Mouse (Mus musculus) hindbrain, embryonic 13.5 days (tissue): ENCODE measurements at regions not wholly inside any gene's neighbourhood (a gene's known extent, or its start where the extent isn't known, plus 50 kb on each side); places are given as distances from the start of the nearest gene placed in this dataset.
"Not testable (repeated sequence)": the region's sequence is repeated elsewhere in the genome, so short reads cannot be mapped to it uniquely, and the experiment has no call there.

Experiments
- ATAC-seq: fragments of 200-750 bp; cut with Nextera tagmentation; 2 replicates; pipeline ENCODE4 v1.8.0; 2017; ENCODE audit warnings: moderate TSS enrichment; ENCODE audit not compliant: low FRiP score
- H3K27ac ChIP-seq: fragments of 300-500 bp; sonication (generic); 2 replicates; pipeline ENCODE4 v1.5.1; 2015; ENCODE audit warnings: inconsistent platforms, mild to moderate bottlenecking, moderate library complexity
- H3K27me3 ChIP-seq: fragments of 300-500 bp; sonication (generic); 2 replicates; pipeline ENCODE4 v1.6.1; 2015; ENCODE audit warnings: mild to moderate bottlenecking, inconsistent platforms
- H3K36me3 ChIP-seq: fragments of 300-500 bp; sonication (generic); 2 replicates; pipeline ENCODE4 v1.6.1; 2015; ENCODE audit warnings: mild to moderate bottlenecking, inconsistent platforms
- H3K4me1 ChIP-seq: fragments of 300-500 bp; sonication (generic); replicated peaks from 2 replicates; pipeline ENCODE4 v1.6.1; 2015; ENCODE audit warnings: inconsistent platforms
- H3K4me2 ChIP-seq: fragments of 300-500 bp; sonication (generic); 2 replicates; pipeline ENCODE4 v1.6.1; 2015; ENCODE audit warnings: inconsistent platforms, mild to moderate bottlenecking, moderate library complexity
- H3K4me3 ChIP-seq: fragments of 300-500 bp; sonication (generic); 2 replicates; pipeline ENCODE4 v1.5.1; 2015; ENCODE audit warnings: mild to moderate bottlenecking, inconsistent platforms
- H3K9ac ChIP-seq: fragments of 300-500 bp; sonication (generic); 2 replicates; pipeline ENCODE4 v1.6.1; 2015; ENCODE audit warnings: mild to moderate bottlenecking, inconsistent platforms
- H3K9me3 ChIP-seq: fragments of 300-500 bp; sonication (generic); 2 replicates; pipeline ENCODE4 v1.6.1; 2016; ENCODE audit warnings: inconsistent platforms
- WGBS: fragments of 180-500 bp; shearing (Covaris S2); methylation state at CpG from one replicate; pipeline ENCODE4 v1.1.7; 2015; 5-methylcytosine and 5-hydroxymethylcytosine counted together

DNA sequence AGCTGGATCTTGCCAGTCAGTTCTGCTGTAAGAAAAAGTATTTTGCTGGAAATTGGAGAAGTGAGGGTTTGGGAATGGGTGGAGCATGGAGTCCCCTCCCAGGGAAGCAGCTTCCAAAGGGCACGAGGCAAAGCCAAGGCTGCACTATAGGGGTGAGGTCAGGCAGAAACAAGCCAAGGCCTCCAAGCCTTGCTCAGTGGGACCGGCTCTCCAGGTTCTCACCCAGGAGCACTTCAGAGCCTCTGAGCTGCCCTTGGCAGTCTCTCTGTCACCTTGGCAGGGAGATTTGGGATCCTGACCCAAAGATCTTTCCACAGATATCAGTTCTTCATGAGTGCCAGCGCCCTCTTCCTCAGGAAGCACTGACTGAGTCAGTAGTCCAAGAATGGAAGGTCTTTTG, 116.5 kb downstream of the Bdh1 start:
- Histone ChIP-seq H3K4me1 (peaks cover 5% of the 10 kb centered on the region; the same call in 1 of the 2 replicates), H3K36me3 (no peaks in the 10 kb centered on the region), H3K4me3 (no peak overlapping the region), H3K4me2 (no peak overlapping the region), H3K9ac (no peak overlapping the region), H3K27ac (no peak overlapping the region), H3K9me3 (no peaks in the 10 kb centered on the region), H3K27me3 (peaks cover 19% of the 10 kb centered on the region)
- no peak for ATAC-seq
- 72% methylated on average over 3 of the region's 3 CpGs for WGBS

DNA sequence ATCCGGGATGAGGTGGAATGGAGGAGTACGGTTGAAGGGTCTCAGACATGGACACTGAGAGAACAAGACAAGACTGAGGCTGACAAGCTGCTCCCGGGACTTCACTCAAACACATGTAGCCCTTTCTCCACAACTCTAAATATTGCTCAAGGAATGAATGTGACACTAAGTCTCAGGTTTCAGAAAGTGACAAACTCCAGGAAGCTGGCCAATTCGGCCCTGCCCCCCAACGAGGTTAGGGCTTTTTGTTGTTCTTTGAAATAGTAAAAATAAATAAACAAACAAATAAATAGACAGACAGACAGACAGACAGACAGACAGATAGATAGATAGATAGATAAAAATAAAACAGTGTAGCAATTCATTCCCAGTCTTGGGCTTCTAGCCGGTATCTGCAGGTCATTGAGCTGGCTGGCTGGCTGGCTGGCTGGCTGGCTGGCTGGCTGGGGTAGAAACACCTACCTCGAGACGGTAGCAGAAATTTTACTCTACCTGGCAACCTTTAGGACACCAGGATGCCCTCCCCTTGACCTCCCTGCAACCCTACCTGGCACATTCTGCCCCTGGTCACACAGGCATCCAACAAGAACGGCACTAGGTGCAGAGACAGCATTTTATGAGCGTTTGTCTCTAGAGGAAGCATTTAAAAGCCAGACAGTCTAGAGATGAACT, 119.6 kb upstream of the Dlg1 start:
- H3K36me3 ChIP-seq = no peaks in the 10 kb centered on the region
- H3K27me3 ChIP-seq = peaks cover 27% of the 10 kb centered on the region
- H3K4me2 ChIP-seq = no peak overlapping the region
- H3K27ac ChIP-seq = no peak overlapping the region
- no peak overlapping the region for H3K9ac ChIP-seq
- no peaks in the 10 kb centered on the region for H3K9me3 ChIP-seq
- peaks cover 33% of the 10 kb centered on the region for H3K4me1 ChIP-seq
- H3K4me3 ChIP-seq = no peak overlapping the region
- ATAC-seq = no peak
- 73% methylated on average over 10 of the region's 10 CpGs for WGBS

DNA sequence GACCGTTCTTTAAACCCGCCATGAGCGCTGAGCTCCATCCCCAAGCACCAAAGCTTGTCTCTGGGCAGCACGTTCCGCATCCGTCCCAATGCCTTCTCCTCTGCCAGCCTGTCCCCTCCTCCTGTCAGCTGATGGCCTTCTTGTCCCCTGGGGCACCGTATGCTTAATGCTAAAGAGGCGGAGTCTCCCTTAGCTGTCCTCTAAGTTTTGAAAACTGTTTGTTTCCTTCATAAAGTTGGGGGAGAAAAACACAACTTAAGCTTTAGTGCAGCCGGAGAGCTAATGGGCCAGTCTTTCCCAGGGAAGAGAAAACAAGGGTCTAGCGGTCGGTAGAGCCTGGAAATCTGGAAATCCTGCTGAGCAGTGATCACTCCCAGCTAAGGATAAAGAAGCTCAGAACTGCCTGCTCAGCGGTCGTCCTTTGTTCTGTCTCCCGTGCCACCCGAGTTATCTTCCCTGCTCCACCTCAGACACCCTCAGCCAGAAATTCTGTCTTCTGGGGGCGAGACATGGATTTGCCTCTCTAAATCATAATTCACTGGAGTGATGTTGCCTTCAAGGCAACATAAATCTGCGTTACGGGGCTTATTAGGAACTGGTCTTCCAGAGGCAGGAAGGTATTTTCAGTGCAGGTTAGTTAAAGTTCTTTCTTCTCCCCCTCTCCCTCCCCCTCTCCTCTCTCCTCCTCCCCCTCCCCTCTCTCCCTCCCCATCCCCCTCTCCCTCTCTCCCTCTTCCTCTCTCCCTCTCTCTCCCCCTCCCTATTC, 117.0 kb upstream of the Dlg1 start:
- Histone ChIP-seq H3K4me2 (peak overlapping the region; percentile 55), H3K4me1 (peaks cover 35% of the 10 kb centered on the region), H3K9me3 (no peaks in the 10 kb centered on the region), H3K4me3 (peak overlapping the region; percentile 24), H3K36me3 (no peaks in the 10 kb centered on the region), H3K27ac (peak overlapping the region; percentile 88), H3K27me3 (peaks cover 26% of the 10 kb centered on the region), H3K9ac (peak overlapping the region; percentile 66)
- 1% methylated on average over 18 of the region's 18 CpGs for WGBS
- ATAC-seq = peak; percentile 21; the same call in 1 of the 2 replicates

DNA sequence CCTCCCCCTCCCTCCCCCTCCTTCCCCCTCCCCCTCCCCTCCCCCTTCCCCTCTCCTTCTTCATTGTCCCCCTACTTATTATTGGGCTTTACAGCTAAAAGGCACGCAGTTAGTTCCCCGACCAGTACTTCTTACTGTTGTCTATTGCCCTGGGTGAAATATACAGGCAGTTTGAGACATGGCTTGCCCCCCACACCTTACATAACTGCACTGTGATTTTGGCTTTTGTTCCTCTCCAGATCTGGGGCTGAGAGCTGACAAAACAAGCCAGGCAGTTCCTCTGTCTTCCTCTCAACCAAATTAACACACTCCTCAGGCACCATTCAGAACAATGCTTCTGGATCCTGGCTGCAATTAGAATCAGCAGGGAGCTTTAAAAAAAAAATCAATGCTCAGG, 116.4 kb upstream of the Dlg1 start:
- WGBS = 0% methylated on average over 2 of the region's 2 CpGs
- Histone ChIP-seq H3K27ac (peak overlapping the region; percentile 73), H3K9me3 (no peaks in the 10 kb centered on the region), H3K4me2 (peak overlapping the region; percentile 26; the same call in 1 of the 2 replicates), H3K4me1 (peaks cover 41% of the 10 kb centered on the region), H3K4me3 (no peak overlapping the region), H3K27me3 (peaks cover 26% of the 10 kb centered on the region), H3K9ac (no peak overlapping the region), H3K36me3 (no peaks in the 10 kb centered on the region)
- ATAC-seq = peak; percentile 36; the same call in 1 of the 2 replicates

DNA sequence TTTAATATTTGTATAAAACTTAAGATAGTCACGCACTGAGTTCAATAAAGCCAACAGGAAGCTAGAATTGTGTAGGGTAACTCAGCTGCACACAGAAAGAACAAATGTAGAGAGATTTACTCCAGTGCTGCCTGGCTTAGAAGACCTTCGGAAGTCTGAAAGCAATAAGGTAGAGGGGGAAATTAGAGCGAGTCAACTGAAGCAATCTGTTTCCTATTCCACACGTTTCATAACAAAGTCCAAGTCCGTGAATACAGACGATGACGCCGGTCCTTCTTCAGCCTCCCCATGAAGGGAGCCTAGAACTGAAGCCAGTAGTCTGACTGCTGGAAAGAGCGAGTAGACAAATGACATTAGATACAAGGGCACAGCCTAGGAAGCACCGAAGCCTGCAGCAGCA, 115.9 kb upstream of the Dlg1 start:
- no peak overlapping the region for H3K9ac ChIP-seq
- WGBS = 42% methylated on average over 10 of the region's 10 CpGs
- H3K9me3 ChIP-seq = no peaks in the 10 kb centered on the region
- H3K27ac ChIP-seq = peak overlapping the region; percentile 73
- no peak overlapping the region for H3K4me2 ChIP-seq
- ATAC-seq = no peak
- peaks cover 44% of the 10 kb centered on the region for H3K4me1 ChIP-seq
- no peaks in the 10 kb centered on the region for H3K36me3 ChIP-seq
- peaks cover 26% of the 10 kb centered on the region for H3K27me3 ChIP-seq
- H3K4me3 ChIP-seq = no peak overlapping the region

DNA sequence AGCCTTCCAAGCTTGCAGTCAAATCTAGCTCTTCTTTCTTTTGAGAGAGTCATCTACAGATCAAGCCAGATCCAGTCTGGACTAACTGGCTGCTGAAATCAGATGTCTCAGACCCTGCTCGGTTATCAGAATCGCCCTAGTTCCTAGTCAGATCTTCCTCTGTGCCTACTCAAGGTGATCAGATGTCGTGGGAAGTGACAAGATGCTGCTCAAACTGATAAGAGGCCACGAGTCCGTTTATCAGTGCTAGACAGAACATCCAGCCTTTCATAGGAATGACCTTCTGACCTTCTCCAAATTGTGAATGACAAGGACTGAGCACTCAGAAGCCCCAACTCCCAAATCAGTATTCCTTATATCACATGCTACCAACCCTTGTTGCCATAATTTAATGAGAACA, 113.3 kb upstream of the Dlg1 start:
- Histone ChIP-seq H3K36me3 (no peaks in the 10 kb centered on the region), H3K9me3 (no peaks in the 10 kb centered on the region), H3K27ac (no peak overlapping the region), H3K27me3 (peaks cover 6% of the 10 kb centered on the region), H3K9ac (no peak overlapping the region), H3K4me1 (peaks cover 38% of the 10 kb centered on the region), H3K4me2 (no peak overlapping the region), H3K4me3 (no peak overlapping the region)
- no peak for ATAC-seq
- WGBS = 84% methylated on average over 5 of the region's 5 CpGs

DNA sequence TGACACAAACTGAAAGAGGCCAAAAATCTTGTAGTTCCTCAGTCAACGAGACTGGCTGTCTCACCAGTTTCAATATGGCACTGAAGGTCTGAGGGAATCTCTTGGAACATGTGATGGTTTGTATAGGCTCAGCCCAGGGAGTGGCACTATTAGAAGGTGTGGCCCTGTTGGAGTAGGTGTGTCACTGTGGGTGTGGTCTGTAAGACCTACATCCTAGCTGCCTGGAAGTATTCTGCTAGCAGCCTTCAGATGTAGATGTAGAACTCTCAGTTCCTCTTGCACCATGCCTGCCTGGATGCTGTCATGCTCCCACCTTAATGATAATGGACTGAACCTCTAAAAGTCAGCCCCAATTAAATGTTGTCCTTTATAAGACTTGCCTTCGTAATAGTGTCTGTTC, 112.7 kb upstream of the Dlg1 start:
- H3K27ac ChIP-seq, H3K27me3 ChIP-seq, H3K4me3 ChIP-seq, H3K9ac ChIP-seq, ATAC-seq, H3K9me3 ChIP-seq, H3K36me3 ChIP-seq, H3K4me2 ChIP-seq: not testable (repeated sequence)
- peaks cover 33% of the 10 kb centered on the region for H3K4me1 ChIP-seq
- WGBS = 94% methylated on average over 2 of the region's 2 CpGs

DNA sequence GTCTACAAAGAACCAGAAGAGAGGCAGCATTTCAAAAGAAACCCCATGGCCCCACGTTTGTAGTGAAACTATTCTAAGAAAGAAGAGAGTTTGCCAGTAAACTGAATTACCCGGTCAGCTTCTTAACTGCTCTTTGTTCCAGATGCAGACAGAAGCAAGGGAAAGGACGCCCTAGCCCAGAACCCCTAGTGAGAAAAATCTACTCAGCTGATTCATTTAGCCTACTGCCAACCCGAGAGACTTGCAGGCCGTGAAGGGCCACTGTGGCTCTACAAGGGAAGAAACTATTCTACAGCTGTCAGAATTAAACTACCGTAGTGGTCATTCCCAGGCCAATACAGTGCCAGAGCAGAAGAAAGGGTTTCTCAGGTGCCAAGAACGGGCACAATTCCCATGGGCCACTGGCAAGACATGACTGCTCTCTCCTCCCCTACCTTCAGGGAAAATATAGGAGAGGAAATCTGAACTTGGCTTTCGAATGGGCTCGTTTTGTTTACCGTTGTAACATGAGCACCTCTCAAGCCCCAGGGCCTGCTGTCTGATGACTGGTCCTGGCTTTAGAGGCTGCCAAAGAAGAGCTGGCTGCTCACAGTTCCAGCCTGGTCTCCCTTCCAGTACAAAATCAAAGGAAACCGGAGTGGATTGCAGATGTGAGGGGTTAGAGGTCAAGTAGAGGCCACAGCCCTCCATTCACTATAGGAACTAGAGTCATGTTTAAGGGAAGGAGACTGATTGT, 111.7 kb upstream of the Dlg1 start:
- no peak overlapping the region for H3K27ac ChIP-seq
- WGBS = 33% methylated on average over 11 of the region's 11 CpGs

DNA sequence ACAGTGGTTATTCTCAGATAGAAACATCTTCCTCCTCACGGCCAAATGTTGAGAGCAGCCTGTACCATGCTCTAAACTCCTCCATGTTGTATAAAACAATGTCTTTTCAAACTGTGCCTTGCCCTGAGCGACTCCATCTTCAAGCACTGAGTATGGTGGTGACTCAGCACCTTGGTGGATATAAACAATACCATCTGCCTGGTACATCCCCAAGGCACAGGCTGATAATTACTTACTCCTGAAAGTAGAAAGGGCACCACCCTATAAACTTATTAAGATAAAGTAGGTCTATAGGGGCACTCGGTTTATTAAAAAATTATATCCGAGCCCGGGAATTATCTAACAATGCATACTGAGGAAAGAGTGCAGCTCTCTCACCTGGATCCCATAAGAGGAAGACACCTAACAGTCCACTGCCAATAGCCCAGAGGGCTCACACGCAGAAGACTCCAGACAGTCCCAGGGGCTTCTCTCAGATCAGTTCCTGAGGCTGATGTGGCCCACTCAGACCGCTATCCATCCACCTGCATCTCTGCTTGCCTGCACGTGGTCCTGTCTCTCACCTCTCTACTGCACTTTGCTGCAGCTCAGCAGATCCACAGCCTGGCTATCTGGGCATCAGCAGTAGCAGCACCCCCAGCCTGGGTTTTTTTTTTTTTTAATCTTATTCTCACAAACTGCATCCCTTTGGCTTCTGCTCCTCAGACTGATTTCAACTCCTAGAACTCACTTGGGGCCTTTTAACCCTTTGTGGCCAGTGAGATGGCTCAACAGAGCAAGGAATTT, 109.7 kb upstream of the Dlg1 start:
- no peaks in the 10 kb centered on the region for H3K9me3 ChIP-seq
- 82% methylated on average over 8 of the region's 8 CpGs for WGBS
- H3K27me3 ChIP-seq = no peaks in the 10 kb centered on the region
- H3K4me1 ChIP-seq = peaks cover 12% of the 10 kb centered on the region
- H3K36me3 ChIP-seq = no peaks in the 10 kb centered on the region
- H3K4me2 ChIP-seq = no peak overlapping the region
- ATAC-seq = no peak
- no peak overlapping the region for H3K9ac ChIP-seq
- no peak overlapping the region for H3K4me3 ChIP-seq
- H3K27ac ChIP-seq = no peak overlapping the region

More for the DNA sequence above, 111.7 kb upstream of the Dlg1 start:
- H3K9ac ChIP-seq = no peak overlapping the region
- peaks cover 23% of the 10 kb centered on the region for H3K4me1 ChIP-seq
- ATAC-seq = no peak
- no peak overlapping the region for H3K4me2 ChIP-seq
- H3K27me3 ChIP-seq = no peaks in the 10 kb centered on the region
- no peaks in the 10 kb centered on the region for H3K9me3 ChIP-seq
- H3K36me3 ChIP-seq = no peaks in the 10 kb centered on the region
- H3K4me3 ChIP-seq = no peak overlapping the region

DNA sequence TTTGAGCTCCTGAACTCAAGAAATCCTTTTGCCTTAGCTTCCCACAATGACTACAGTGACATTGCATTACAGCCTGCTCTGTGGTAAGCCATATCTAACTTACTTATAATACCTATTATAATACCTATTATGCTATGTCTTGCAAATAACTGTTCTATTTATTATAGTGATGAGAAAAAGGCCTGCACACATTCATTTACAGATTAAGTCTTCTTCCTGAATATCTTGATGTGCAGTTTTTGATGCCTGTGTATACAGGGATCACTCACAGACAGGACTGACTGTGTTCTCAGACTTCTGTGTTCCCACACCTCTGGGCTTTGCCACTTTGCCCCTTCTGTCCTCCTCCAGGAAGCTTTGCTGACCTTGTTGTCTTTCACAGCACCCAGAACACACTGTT, 102.8 kb upstream of the Dlg1 start:
- Histone ChIP-seq H3K4me3 (no peak overlapping the region), H3K4me1 (no peaks in the 10 kb centered on the region), H3K27ac (no peak overlapping the region), H3K9me3 (no peaks in the 10 kb centered on the region), H3K9ac (no peak overlapping the region), H3K27me3 (no peaks in the 10 kb centered on the region), H3K36me3 (no peaks in the 10 kb centered on the region), H3K4me2 (no peak overlapping the region)
- no peak for ATAC-seq

DNA sequence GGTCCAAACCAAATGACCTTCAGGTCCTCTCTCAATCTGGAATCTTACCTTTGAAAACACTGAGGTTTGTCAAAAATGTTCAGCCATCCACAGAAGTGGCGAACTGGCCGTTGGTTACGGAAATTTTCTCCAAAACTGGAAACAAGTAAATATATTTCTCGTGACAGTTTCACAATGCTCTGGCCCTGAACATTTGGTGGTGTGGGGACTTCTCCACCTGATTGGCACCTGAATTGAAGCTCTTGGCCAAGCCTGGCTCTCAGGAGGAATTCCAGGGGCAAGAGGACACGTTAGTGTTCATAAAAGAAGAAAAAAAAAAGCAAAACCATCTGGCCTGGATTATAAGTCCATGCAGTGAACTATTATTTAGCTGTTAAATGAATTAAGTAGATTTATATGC, 98.3 kb upstream of the Dlg1 start:
- H3K27me3 ChIP-seq = no peaks in the 10 kb centered on the region
- no peak overlapping the region for H3K4me2 ChIP-seq
- no peak overlapping the region for H3K4me3 ChIP-seq
- no peaks in the 10 kb centered on the region for H3K9me3 ChIP-seq
- no peaks in the 10 kb centered on the region for H3K36me3 ChIP-seq
- H3K27ac ChIP-seq = no peak overlapping the region
- H3K9ac ChIP-seq = no peak overlapping the region
- WGBS = 88% methylated on average over 5 of the region's 5 CpGs
- H3K4me1 ChIP-seq = no peaks in the 10 kb centered on the region
- no peak for ATAC-seq

DNA sequence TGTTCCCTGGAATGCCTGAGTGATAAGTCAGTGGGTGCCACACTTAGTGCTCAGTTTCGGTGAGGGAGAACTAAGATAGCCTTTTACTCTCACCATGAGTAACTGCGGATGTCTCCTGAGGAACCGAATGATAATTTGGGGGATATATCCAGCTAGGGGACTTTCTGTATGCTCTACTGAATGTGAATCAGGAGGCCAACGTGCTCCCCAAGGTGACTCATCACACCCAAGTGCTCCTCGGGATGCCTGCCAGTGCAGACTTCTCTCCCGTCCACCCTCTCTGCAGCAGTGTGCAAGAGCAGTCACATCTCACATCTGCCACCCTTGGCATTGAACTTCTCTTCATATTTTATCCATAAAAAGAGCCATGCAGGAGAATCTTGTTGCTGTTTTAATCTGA, 94.9 kb upstream of the Dlg1 start:
- ATAC-seq = no peak
- WGBS = 89% methylated on average over 6 of the region's 6 CpGs
- no peaks in the 10 kb centered on the region for H3K9me3 ChIP-seq

More for the DNA sequence above, 94.9 kb upstream of the Dlg1 start:
- Histone ChIP-seq H3K36me3 (no peaks in the 10 kb centered on the region), H3K9ac (no peak overlapping the region), H3K27ac (no peak overlapping the region), H3K4me1 (no peaks in the 10 kb centered on the region), H3K4me3 (no peak overlapping the region), H3K27me3 (no peaks in the 10 kb centered on the region), H3K4me2 (no peak overlapping the region)
